Mouse (Mus musculus) bone marrow, adult 2 months (tissue): ENCODE data around the gene Drc1.

Experiments
- CTCF ChIP-seq: fragments of 200-500 bp; IDR thresholded peaks from 2 replicates; pipeline ENCODE4 v1.5.1; 2011; ENCODE audit warnings: low read length, control low read depth; ENCODE audit not compliant: control insufficient read depth, insufficient read depth
- POLR2A ChIP-seq: fragments of 200-500 bp; IDR thresholded peaks from 2 replicates; pipeline ENCODE4 v1.6.1; 2011; ENCODE audit warnings: low read depth, mild to moderate bottlenecking, control low read depth, low read length, borderline replicate concordance; ENCODE audit not compliant: control insufficient read depth

DNA sequence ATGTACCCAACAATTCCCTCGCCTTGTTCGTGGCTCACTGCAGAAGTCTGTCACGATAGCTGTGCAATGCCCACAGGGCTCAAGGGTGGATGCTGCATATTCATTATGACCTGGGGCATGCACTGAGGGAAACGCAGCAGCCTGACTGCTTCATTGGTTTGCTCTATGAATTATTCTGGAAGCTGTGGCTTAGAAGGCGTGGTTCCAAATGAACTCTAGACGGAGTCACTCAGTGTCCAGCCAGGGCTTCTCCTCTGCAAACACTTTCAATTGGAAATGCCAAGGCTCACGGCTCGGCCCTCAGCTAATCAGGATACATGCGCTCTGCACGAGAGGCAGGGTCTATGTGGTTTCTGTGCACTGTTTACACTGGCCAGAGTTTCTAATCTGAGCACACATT lies 130.3 kb downstream of the Drc1 start:
- TF ChIP-seq CTCF (no peak), POLR2A (no peak)
